Comparison of ENCODE assay signal across 12 mouse cellular contexts in the genomic region with DNA sequence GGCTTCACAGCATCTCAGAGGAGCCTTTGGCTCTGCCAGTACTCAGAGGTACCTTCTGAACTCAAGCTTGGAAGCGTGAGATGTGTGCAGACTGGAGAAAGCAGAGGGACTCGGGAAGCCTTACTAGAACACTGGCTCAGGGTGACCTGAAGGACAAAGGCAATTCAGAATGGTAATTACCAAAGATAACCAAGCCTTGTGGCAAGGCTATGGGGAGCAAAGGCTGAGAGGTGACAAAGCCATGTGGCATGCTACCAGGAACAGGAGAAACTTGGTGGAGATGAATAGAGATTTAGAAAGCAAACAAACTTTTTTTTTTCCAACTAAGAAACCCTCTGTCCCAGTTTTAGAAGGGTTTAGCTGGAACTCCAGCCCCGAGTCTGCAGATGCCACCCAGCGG. TPM values are rescaled to one million over a fixed set of nuclear protein-coding genes. Genes with fewer than 3 reads are reported as not detected.
DNase-seq lines count a peak whose midpoint lies in the region; ATAC-seq and TF ChIP-seq lines count a peak whose summit lies in the region.
"Had no signal": no experiment of that assay in that cellular context is flagged by ENCODE, and none has a peak within 500 bp of the region (broad histone marks: within the 10 kb centered on the region; RNA-seq: fewer than 3 reads in every experiment).

No protein-coding gene starts in this region.

- WGBS in intestine, embryonic 16.5 days = 56% methylated on average over 4 of the region's 4 CpGs
- 70% methylated on average over 4 of the region's 4 CpGs for WGBS in liver, postnatal 0 days (ENCODE audit: insufficient replicate concordance)

- intact Hi-C loops in left cerebral cortex, adult 2 months (cut with DNase I) = no loop called here
- intact Hi-C loops in left cerebral cortex, postnatal 14 days (cut with DNase I) = no loop called here

- peaks cover 86% of the 10 kb centered on the region for H3K36me3 ChIP-seq in erythroblast, embryonic 14.5 days (ENCODE audit: control insufficient read depth)
- no peaks in the 10 kb centered on the region for H3K36me3 ChIP-seq in intestine, embryonic 16.5 days (ENCODE audit: control insufficient read depth, insufficient read depth, low read length)
- H3K36me3 ChIP-seq in liver, postnatal 0 days (replicated peaks; ENCODE audit: insufficient read depth, low read length) = peaks cover 20% of the 10 kb centered on the region
- H3K36me3 ChIP-seq: hindbrain, embryonic 15.5 days; kidney, embryonic 15.5 days had no signal

- peak overlapping the region; percentile 15 for H3K4me3 ChIP-seq in erythroblast, embryonic 14.5 days (replicated peaks)
- H3K4me3 ChIP-seq in left cerebral cortex, adult 2 months = no peak overlapping the region
- no peak overlapping the region for H3K4me3 ChIP-seq in intestine, embryonic 16.5 days (ENCODE audit: low read length)
- no peak overlapping the region for H3K4me3 ChIP-seq in liver, postnatal 0 days (ENCODE audit: low read depth, low read length)
- H3K4me3 ChIP-seq: hindbrain, embryonic 15.5 days; kidney, embryonic 15.5 days had no signal

- no peak for ATAC-seq in erythroblast, adult 5-6 weeks (replicated peaks; ENCODE audit: low FRiP score, poor library complexity, severe bottlenecking)
- peak; percentile 31 for ATAC-seq in intestine, embryonic 16.5 days
- no peak for ATAC-seq in liver, postnatal 0 days
- ATAC-seq in erythroid progenitor cell, adult 5-6 weeks (replicated peaks; ENCODE audit: low FRiP score, poor library complexity, severe bottlenecking) = no peak

- TF ChIP-seq EP300 in liver, postnatal 0 days (IDR thresholded peaks at IDR 0.05; ENCODE audit: low read depth) = no peak

- H3K4me1 ChIP-seq in erythroblast, embryonic 14.5 days (ENCODE audit: control insufficient read depth) = peaks cover 94% of the 10 kb centered on the region
- peaks cover 59% of the 10 kb centered on the region for H3K4me1 ChIP-seq in intestine, embryonic 16.5 days (ENCODE audit: control insufficient read depth, insufficient read depth, low read length)
- peaks cover 77% of the 10 kb centered on the region for H3K4me1 ChIP-seq in liver, postnatal 0 days (ENCODE audit: insufficient read depth)

- peak overlapping the region; percentile 50; the same call in 1 of the 2 replicates for H3K27ac ChIP-seq in left cerebral cortex, adult 2 months
- peak overlapping the region; percentile 70 for H3K27ac ChIP-seq in intestine, embryonic 16.5 days (ENCODE audit: low read length)
- 0 out of 2 replicates have a peak overlapping the region, but pooled peaks have one; percentile 16 for H3K27ac ChIP-seq in liver, postnatal 0 days (ENCODE audit: low read depth)
- H3K27ac ChIP-seq: hindbrain, embryonic 15.5 days; kidney, embryonic 15.5 days had no signal

- H3K27me3 ChIP-seq in erythroblast, embryonic 14.5 days (ENCODE audit: control insufficient read depth) = no peaks in the 10 kb centered on the region
- H3K27me3 ChIP-seq in intestine, embryonic 16.5 days (replicated peaks; ENCODE audit: control insufficient read depth, insufficient read depth, low read length) = no peaks in the 10 kb centered on the region
- no peaks in the 10 kb centered on the region for H3K27me3 ChIP-seq in liver, postnatal 0 days (ENCODE audit: insufficient read depth, low read length)
- H3K27me3 ChIP-seq: hindbrain, embryonic 15.5 days; kidney, embryonic 15.5 days had no signal

- no peak for DNase-seq in left cerebral cortex, adult 2 months (ENCODE audit: extremely low spot score in 1 of 2, low spot score in 2 of 2)
- DNase-seq in left cerebral cortex, postnatal 14 days (ENCODE audit: low spot score in 2 of 2) = no peak
- DNase-seq in liver, postnatal 0 days = no peak
- DNase-seq in right cerebral cortex, postnatal 10 days (ENCODE audit: low spot score in 2 of 2) = no peak
- DNase-seq: left cerebral cortex, postnatal 4 days; thymus, postnatal 25 days had no signal

- H3K9me3 ChIP-seq in erythroblast, embryonic 14.5 days (ENCODE audit: control insufficient read depth, low read length) = no peaks in the 10 kb centered on the region
- H3K9me3 ChIP-seq in intestine, embryonic 16.5 days (ENCODE audit: control insufficient read depth, low read length) = no peaks in the 10 kb centered on the region
- H3K9me3 ChIP-seq in liver, postnatal 0 days (ENCODE audit: low read length) = no peaks in the 10 kb centered on the region
- H3K9me3 ChIP-seq: hindbrain, embryonic 15.5 days; kidney, embryonic 15.5 days had no signal

- no peak for TF ChIP-seq CTCF in left cerebral cortex, adult 2 months (IDR thresholded peaks at IDR 0.05)
- no peak for TF ChIP-seq CTCF in liver, postnatal 0 days (IDR thresholded peaks at IDR 0.05; ENCODE audit: low read depth)

- no peak overlapping the region for H3K4me2 ChIP-seq in intestine, embryonic 16.5 days (ENCODE audit: low read depth, low read length)
- H3K4me2 ChIP-seq in liver, postnatal 0 days (ENCODE audit: low read depth, low read length) = peak overlapping the region; percentile 1
- H3K4me2 ChIP-seq: hindbrain, embryonic 15.5 days; kidney, embryonic 15.5 days had no signal

- peak overlapping the region; percentile 33; the same call in 1 of the 2 replicates for H3K9ac ChIP-seq in intestine, embryonic 16.5 days (ENCODE audit: low read depth, low read length)
- no peak overlapping the region for H3K9ac ChIP-seq in liver, postnatal 0 days (replicated peaks)
- H3K9ac ChIP-seq: hindbrain, embryonic 15.5 days; kidney, embryonic 15.5 days had no signal

RNA-seq across cellular contexts. Expression of gene St3gal4, which starts 8.5 kb away (rescaled TPM):
- polyA plus RNA-seq in erythroblast, embryonic 14.5 days (2012) = 2.7 and 3.7 TPM in 2 replicates
- total RNA-seq in erythroblast, adult 5-6 weeks (2015; ENCODE audit: low replicate concordance) = 8.6 and 18.6 TPM in 2 replicates
- 10.1 and 33.9 TPM in 2 replicates for total RNA-seq in erythroblast, adult 5-6 weeks (2017; ENCODE audit: low replicate concordance)
- total RNA-seq in left cerebral cortex, adult 2 months (2021) = 10 to 100 TPM; 24.4 to 25.2 TPM
- 10 to 100 TPM; 28.2 to 29.9 TPM for total RNA-seq in left cerebral cortex, postnatal 14 days (2021)
- polyA plus RNA-seq in intestine, embryonic 16.5 days (2015; fragmentation: Nextera tagmentation; extraction: Ambion mirVana) = 250 and 291 TPM in 2 replicates
- polyA plus RNA-seq in liver, postnatal 0 days (2015; fragmentation: Nextera tagmentation; extraction: Ambion mirVana) = 23.6 and 26.5 TPM in 2 replicates
- total RNA-seq in erythroid progenitor cell, adult 5-6 weeks (2015; ENCODE audit: low replicate concordance) = 25.2 and 41.5 TPM in 2 replicates
- total RNA-seq in erythroid progenitor cell, adult 5-6 weeks (2017; ENCODE audit: low replicate concordance) = 35.2 and 37.9 TPM in 2 replicates

Comparison
In these comparisons a context has a peak if more than half of its experiments do, and no peak if none do; other contexts are left out.
1. H3K27ac ChIP-seq: peak in every context shown above with its lines; median percentile 70 in intestine, embryonic 16.5 days; 50 in left cerebral cortex, adult 2 months; 16 in liver, postnatal 0 days.